Mouse (Mus musculus): ENCODE results near the gene Wdr59. TPM values are rescaled to one million over a fixed set of nuclear protein-coding genes. Genes with fewer than 3 reads are reported as not detected.

The Wdr59 gene
- polyA plus RNA-seq (2012; fragmentation: generic; extraction: Trizol): 1 to 10 TPM; 2.0 to 6.7 TPM

GRCm38 (mm10) chr8:111521713-111522429 is at the start of gene Wdr59:
Wdr59 (minus strand) TSS chr8:111522092.

GRCm38 (mm10) chr8:111536031-111536977 is 14.4 kb upstream of the Wdr59 start, which contains the start of gene Znrf1:
Znrf1 (plus strand) TSS chr8:111536097.

Other genes with a start within 250 kb of the Wdr59 start
- 10 to 100 TPM in 1 of 2 experiments, 1 to 10 TPM in 1; 2.8 to 12.8 TPM for gene Rfwd3, start 221.9 kb downstream of the Wdr59 start, polyA plus RNA-seq (2012; fragmentation: generic; extraction: Trizol)
- gene Mlkl, start 183.9 kb downstream of the Wdr59 start, polyA plus RNA-seq (2012; fragmentation: generic; extraction: Trizol): 1 to 10 TPM; 5.0 to 5.2 TPM
- gene Fa2h, start 128.3 kb downstream of the Wdr59 start, polyA plus RNA-seq (2012; fragmentation: generic; extraction: Trizol): under 1 TPM in 1 of 2 experiments, not detected in 1; 0.04 TPM
- gene Znrf1, start 14.0 kb upstream of the Wdr59 start, polyA plus RNA-seq (2012; fragmentation: generic; extraction: Trizol): 10 to 100 TPM; 31.6 to 39.4 TPM
- gene Ldhd, start 108.3 kb upstream of the Wdr59 start, polyA plus RNA-seq (2012; fragmentation: generic; extraction: Trizol): under 1 TPM; 0.02 to 0.26 TPM
- 1 to 10 TPM in 1 of 2 experiments, under 1 TPM in 1; 0.99 to 8.0 TPM for gene Zfp1, start 121.3 kb upstream of the Wdr59 start, polyA plus RNA-seq (2012; fragmentation: generic; extraction: Trizol)
- gene Ctrb1, start 168.9 kb upstream of the Wdr59 start, polyA plus RNA-seq (2012; fragmentation: generic; extraction: Trizol): under 1 TPM in 1 of 2 experiments, not detected in 1; 0.07 TPM
- gene Bcar1, start 221.7 kb upstream of the Wdr59 start, polyA plus RNA-seq (2012; fragmentation: generic; extraction: Trizol): 10 to 100 TPM; 41.6 to 58.1 TPM

Measured in C3H10T1/2 (cell line).